Mouse (Mus musculus): ENCODE results near the gene Nhp2. TPM values are rescaled to one million over a fixed set of nuclear protein-coding genes. Genes with fewer than 3 reads are reported as not detected.
A peak's percentile ranks its signal among the peaks of the same experiment; 100 is the strongest.
"Not testable (repeated sequence)": the region's sequence is repeated elsewhere in the genome, so short reads cannot be mapped to it uniquely, and the experiment has no call there.

The Nhp2 gene
- total RNA-seq, 2 experiments from 2014 or later: 24.9 to 25.7 TPM

DNA sequence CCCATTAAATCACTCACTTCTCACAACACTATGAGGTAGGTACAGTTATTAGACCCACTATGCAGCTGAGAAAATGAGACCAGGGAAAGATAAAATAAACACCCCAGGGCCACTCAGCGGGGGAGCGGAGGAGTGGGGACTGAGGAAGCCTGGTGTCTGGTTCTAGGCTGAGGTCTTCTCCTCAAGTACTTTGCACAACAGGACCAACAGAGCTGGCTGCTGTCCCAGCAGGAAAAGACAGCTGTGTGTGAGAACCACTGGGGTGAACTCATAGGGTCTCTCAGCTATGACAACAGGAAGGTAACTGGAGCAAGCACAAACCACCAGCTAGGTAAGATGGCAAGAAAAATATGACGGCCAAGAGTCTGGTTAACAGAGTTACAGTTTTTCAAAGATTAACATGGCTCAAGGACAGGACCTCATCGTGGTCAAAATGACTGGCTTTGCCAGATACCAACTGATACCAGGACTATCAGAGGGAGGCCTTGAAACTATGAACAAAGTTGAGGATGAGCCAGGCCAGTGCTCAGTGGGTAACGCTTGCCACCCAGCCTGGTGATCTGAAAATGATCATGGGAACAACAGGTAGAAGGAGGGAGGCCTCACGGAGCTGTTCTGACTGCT, 12.7 kb downstream of the Nhp2 start:
- DNase-seq: no peak
- Histone ChIP-seq H3K27ac (no peak overlapping the region; the same call in 1 of the 2 replicates), H3K4me3 (no peak overlapping the region)
- TF ChIP-seq CTCF (IDR thresholded peaks at IDR 0.05): no peak
- intact Hi-C loops (cut with DNase I): no loop called here

DNA sequence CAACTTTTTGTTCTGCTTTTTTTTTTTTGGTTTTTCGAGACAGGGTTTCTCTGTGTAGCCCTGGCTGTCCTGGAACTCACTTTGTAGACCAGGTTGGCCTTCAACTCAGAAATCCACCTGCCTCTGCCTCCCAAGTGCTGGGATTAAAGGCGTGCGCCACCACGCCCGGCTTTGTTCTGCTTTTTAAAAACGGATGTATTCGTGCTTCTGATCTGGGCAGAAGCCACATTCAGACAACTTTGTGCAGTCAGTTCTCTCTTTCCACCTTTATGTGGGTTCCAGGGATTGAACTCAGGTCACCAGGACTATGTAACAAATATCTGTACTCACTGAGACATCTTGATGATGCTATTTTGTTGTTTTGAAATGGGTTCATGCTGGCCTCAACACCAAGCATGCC, 13.7 kb downstream of the Nhp2 start:
- H3K4me3 ChIP-seq; H3K27ac ChIP-seq; intact Hi-C loops (cut with DNase I); DNase-seq: not testable (repeated sequence)

DNA sequence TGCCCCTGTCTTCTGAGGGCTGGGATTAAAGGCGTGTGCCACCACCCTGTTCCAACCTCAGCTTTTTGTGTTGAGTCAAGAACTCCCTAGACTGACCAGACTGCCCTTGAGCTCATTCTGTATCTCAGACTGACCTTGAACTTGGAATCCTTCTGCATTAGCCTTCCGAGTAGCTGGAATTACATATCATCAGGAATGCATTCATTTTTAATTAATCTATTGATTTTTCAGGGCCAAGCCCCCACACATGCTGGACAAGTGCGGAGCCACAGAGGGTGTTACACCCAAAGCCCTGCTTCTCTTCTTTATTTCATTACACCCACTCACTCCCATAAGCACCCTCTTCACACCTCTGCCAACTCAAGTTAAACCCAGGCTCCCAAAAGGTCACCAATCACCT, 14.2 kb downstream of the Nhp2 start:
- no peak for DNase-seq
- Histone ChIP-seq H3K27ac (no peak overlapping the region), H3K4me3 (no peak overlapping the region)
- TF ChIP-seq CTCF (IDR thresholded peaks at IDR 0.05): no peak
- intact Hi-C loops (cut with DNase I): loop anchor here (2.0 kb wide), 1 partner anchor 13 kb away; no protein-coding TSS in a partner anchor

DNA sequence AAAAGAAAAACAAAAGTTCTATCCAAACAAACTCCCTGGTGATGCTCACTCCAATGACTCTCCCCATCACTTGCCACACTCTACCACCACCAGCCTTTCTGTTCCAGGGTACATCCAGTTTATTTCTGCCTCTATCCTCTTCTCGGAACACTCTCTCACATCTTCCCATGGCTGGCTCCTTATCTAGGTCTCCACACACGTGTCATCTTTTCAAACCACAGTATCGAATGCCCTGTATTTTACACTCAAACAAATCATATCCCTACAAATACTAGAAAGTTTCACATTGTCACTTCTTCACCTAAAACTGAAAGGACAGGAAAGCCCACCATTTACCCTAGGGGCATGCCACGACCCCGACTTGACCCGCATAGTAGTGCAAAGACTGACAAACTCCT, 15.6 kb downstream of the Nhp2 start:
- intact Hi-C loops (cut with DNase I): loop anchor here (2.0 to 5.0 kb wide), 2 partner anchors 14 to 47 kb away; no protein-coding TSS in a partner anchor
- DNase-seq: no peak
- peak overlapping the region; percentile 96 for H3K4me3 ChIP-seq
- TF ChIP-seq CTCF (IDR thresholded peaks at IDR 0.05): no peak
- H3K27ac ChIP-seq: peak overlapping the region; percentile 96

DNA sequence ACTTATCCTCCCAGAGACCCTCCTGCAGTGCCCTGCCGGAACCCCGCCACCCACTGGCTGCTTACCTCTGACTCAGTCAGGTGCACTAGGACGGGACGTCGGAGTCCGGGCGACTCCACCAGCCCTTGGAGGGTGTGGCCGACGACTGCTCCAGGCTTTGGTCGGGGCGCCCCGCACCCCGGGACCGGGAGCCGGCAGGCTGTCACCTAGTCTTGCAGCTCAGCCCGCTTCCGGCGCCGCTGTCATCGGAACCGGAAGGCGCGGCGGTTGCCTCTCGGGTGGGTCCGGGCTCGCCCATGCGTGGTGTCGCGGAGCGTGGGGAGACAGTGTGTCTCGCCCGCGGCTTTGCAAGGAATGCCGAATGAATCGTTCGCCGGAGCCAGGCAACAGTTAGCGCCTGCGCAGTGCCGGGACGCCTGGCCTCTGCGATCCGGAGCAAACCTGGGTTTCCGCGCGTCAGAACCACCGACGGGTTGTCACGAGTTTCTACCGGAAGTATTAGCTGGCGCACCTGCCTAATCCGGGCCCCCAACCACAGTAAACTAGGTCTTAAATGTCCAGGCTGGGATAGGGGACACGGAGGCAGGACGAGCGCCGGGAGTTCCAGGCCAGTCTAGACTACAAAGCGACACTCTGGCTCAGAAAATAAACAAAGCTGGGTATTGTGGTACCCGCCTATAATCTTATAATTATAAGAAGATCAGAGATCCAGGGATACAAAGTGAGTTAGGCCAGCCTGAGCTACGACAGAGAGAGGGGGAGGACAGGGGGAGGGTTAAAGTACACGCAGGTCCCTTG, 16.2 kb downstream of the Nhp2 start, which contains the start of gene Rmnd5b:
Rmnd5b (minus strand) TSS at position 372 of the 798 bp plus-strand sequence.
- peak within 1 kb of the TSS; percentile 96 for H3K27ac ChIP-seq
- TF ChIP-seq CTCF (IDR thresholded peaks at IDR 0.05): peak; percentile 17; the same call in 1 of the 2 replicates
- intact Hi-C loops (cut with DNase I): loop anchor here (2.0 to 5.0 kb wide), 2 partner anchors 15 to 47 kb away; no protein-coding TSS in a partner anchor
- peak within 1 kb of the TSS; percentile 96 for H3K4me3 ChIP-seq
- DNase-seq: peak; percentile 93

DNA sequence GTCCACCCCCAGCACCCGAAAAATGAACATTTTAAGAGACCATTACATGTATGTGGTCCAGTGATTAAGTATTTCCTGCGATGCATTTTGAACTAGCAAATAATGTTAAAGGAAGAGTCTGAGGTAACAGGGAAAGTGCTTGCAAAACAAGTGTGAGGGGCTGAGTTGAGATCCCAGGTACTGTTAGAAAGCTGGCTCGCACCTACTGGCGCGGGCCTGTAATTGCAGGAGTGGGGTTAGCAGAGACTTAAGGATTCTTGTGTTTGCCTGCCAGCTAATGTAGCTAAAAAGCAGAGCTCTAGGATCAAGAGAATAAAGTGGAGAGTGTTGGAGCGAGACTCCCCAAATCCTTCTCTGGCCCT, 16.8 kb downstream of the Nhp2 start:
- peak; percentile 75 for TF ChIP-seq CTCF (IDR thresholded peaks at IDR 0.05)
- H3K27ac ChIP-seq: peak overlapping the region; percentile 96
- peak overlapping the region; percentile 96 for H3K4me3 ChIP-seq
- intact Hi-C loops (cut with DNase I): loop anchor here (5.0 kb wide), 1 partner anchor 46 kb away; no protein-coding TSS in a partner anchor
- peak; percentile 67 for DNase-seq

DNA sequence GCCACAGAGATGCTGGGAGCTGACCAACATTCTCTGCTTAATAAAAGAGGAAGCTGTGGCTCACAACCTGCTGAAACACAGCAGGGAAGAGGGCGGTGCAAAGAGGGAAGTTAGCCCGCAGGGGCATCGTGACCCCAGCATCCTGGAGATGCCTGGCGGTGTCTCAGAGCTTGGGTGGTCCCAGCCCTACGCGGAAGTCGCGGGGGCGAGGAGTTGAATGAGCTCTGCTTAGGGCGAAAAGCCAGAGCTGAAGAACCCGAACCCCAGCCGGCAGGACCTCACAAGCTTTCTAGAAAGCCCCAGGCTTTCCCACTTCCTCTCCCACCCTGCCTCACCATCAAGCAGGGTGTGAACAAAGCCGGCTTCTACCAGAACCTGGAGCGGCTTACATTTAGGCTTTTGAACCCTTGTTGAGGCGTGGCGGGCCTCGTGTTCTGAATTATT, 18.5 kb downstream of the Nhp2 start:
- H3K27ac ChIP-seq: peak overlapping the region; percentile 74
- intact Hi-C loops (cut with DNase I): loop anchor here (5.0 kb wide), 1 partner anchor 44 kb away; no protein-coding TSS in a partner anchor
- TF ChIP-seq CTCF (IDR thresholded peaks at IDR 0.05): no peak
- peak overlapping the region; percentile 44 for H3K4me3 ChIP-seq
- DNase-seq: no peak

DNA sequence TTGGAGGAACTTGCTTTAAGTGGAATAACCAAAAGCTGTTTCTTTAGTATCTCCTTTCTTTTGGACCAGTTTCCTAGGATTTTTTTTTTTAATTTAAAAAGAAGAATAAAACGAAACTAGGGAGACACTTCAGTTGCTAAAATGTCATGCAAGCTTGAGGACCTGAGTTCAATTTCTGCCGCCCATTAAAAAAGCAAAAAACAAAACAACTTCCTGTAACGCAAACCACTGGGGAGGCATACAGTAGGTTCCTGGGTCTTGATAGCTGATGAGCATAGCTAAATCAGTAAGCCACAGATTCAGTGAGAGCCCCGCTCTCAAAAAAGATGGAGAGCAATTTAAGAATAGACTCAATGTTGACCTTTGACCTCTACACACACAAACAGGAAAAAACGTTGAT, 19.0 kb downstream of the Nhp2 start:
- H3K27ac ChIP-seq: peak overlapping the region; percentile 74
- no peak for DNase-seq
- H3K4me3 ChIP-seq: peak overlapping the region; percentile 44
- no peak for TF ChIP-seq CTCF (IDR thresholded peaks at IDR 0.05)
- intact Hi-C loops (cut with DNase I): loop anchor here (5.0 kb wide), 1 partner anchor 44 kb away; no protein-coding TSS in a partner anchor

DNA sequence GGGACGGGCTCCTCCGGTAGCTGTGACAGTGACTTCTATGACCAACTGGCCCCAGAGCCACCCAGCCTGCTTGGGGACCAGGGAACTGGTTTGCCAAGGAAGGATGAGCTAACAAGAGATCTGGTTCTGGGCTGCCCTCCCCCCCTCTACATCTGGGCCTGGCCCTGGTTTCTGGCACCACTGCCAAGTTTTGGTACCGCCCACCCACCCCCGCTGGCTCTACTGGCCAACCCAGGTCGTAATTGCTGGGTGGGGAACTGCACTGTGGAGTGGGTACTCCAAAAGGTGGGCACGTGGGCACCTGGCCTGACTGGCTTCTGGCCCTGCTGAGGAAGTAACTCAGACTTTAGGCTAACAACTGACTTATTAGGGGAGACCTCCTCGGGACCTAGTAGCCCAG, 21.2 kb downstream of the Nhp2 start:
- DNase-seq: no peak

DNA sequence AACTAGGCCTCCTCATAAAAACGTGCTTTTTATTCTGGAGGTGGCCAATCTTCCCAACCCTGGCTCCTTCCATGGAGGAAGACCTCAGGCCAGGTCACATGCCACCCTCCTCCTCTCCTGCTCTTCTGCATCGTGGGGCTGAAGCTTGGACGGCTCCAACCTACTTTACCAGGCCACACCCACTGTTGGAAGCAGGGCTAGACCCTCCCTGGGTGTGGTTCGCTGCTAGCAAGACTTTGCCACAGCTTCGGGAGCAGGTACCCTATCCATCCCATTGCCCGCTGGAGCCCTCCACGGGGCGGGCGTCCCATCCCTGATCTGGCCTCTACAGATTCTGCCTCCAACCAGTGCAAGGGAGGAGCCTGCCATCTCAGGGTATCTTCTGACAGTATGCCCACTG, 23.7 kb downstream of the Nhp2 start:
- intact Hi-C loops (cut with DNase I): no loop called here
- peak; percentile 20 for DNase-seq
- Histone ChIP-seq H3K4me3 (peak overlapping the region; percentile 64), H3K27ac (peak overlapping the region; percentile 72)
- no peak for TF ChIP-seq CTCF (IDR thresholded peaks at IDR 0.05)

More for the DNA sequence above, 21.2 kb downstream of the Nhp2 start:
- Histone ChIP-seq H3K27ac (no peak overlapping the region), H3K4me3 (no peak overlapping the region)
- no peak for TF ChIP-seq CTCF (IDR thresholded peaks at IDR 0.05)
- intact Hi-C loops (cut with DNase I): no loop called here

DNA sequence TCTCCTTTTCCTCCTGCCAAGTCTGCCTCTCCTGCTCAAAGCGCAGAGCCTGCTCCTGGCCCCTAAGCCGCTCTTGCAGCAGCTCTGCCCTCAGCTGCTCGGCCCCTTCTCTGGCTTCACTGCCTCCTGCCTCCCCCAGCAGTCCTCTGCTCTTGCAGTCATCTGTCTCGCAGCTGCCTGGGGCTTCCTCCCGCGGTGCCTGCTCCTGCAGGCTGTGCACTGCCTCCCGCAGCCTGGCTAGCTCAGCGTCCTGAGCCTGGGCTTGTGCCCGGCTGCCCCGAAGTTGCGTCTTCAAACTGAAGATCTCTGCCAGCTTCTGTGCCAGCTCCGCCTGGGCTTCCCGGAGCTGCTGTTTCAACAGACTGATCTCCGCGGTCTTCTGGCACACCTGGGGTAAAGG, 24.2 kb downstream of the Nhp2 start:
- peak; percentile 79 for DNase-seq
- intact Hi-C loops (cut with DNase I): no loop called here
- no peak for TF ChIP-seq CTCF (IDR thresholded peaks at IDR 0.05)
- peak overlapping the region; percentile 72 for H3K27ac ChIP-seq
- H3K4me3 ChIP-seq: peak overlapping the region; percentile 64

DNA sequence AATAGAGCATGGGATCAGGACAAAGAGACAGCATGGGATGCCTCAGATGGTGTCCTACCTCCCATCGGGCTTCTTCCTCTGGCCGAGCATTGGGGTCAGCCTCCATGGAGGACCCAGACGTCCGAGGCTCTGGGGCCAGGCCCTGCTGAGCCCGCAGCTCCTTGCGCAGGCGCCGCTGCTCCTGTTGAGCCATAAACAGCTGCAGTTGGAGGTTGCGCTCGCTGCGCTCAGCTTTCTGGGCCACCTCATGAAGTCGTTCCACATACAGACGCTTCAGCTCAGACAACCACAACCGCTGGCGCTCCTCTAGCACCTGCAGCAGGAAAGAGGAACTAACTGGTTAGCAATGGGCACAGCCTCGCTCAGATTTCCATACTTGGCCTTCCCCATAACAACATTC, 24.7 kb downstream of the Nhp2 start:
- intact Hi-C loops (cut with DNase I): no loop called here
- no peak for TF ChIP-seq CTCF (IDR thresholded peaks at IDR 0.05)
- H3K4me3 ChIP-seq: peak overlapping the region; percentile 64
- peak overlapping the region; percentile 72 for H3K27ac ChIP-seq
- peak; percentile 31 for DNase-seq

DNA sequence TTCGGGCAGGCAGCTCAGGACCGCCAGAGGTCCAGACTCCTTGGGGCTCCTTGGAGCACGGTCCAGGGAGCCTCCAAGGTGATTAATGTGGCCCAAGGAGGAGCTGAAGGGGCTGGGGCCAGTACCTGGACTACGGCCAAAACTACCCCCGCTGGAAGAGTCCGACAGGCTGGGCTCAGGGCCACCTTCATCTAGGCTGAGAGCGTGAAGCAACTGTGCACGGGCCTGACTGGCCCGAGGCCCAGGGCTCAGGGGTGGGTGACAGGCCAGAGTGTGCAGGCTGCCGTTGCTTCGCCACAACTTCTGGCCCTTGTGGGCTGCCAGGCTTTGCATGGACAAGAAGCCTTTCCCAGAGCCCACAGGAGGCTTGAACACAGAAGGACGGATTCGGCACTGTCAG, 25.8 kb downstream of the Nhp2 start:
- Histone ChIP-seq H3K4me3 (peak overlapping the region; percentile 73), H3K27ac (peak overlapping the region; percentile 86; the same call in 1 of the 2 replicates)
- TF ChIP-seq CTCF (IDR thresholded peaks at IDR 0.05): no peak
- DNase-seq: peak; percentile 24
- intact Hi-C loops (cut with DNase I): no loop called here
